Mouse (Mus musculus): ENCODE results near the gene Prdm10. TPM values are rescaled to one million over a fixed set of nuclear protein-coding genes. Genes with fewer than 3 reads are reported as not detected.

Prdm10 gene
- total RNA-seq (2021) = 10 to 100 TPM; 20.4 to 20.7 TPM
- long read RNA-seq, experiment 1, partial matches to known transcripts = 1 of 6 reads
- long read RNA-seq, experiment 1, other reads (novel, unspliced or antisense) = 2 of 6 reads
- long read RNA-seq, experiment 2, transcript Prdm10-202 (7 exons, 1,952 nt) = major isoform, 7 of 13 reads
- long read RNA-seq, experiment 2, partial matches to known transcripts = 2 of 13 reads
- long read RNA-seq, experiment 2, other reads (novel, unspliced or antisense) = 4 of 13 reads

DNA sequence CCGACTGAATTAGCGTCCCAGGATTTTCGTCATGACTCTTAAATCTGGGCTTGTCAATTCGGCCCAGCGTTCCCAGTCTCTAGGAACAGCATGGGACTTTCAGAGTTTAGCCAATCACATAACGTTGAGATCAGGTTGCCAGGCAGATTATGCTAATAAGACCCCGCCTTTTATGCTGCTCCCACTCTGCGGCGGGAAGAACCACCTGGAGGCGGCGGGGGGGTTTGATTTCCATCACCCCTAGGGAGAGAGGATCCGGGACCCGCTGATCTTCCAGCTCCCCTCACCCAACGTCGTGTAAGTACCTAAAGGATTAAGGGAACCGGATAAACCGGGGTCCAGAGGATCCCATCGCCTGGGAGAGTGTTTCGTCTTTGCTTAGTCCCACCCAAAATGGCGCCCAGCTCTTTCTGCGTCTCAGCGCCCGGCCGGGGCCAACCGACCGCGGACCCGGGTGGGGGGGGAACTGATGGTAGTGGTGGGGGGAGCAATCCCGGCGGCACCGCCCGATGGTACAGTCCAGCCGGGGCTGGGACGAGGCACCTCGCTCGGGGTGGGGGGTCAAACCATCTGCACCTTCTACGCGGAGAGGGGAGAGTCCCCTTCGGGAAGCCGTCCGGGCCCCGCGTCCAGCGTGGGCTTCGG is at the start of gene Prdm10:
Prdm10 (plus strand) TSS at position 173 of the 645 bp plus-strand sequence.
- DNase-seq (ENCODE audit: low spot score in 2 of 2) = peak; percentile 93

DNA sequence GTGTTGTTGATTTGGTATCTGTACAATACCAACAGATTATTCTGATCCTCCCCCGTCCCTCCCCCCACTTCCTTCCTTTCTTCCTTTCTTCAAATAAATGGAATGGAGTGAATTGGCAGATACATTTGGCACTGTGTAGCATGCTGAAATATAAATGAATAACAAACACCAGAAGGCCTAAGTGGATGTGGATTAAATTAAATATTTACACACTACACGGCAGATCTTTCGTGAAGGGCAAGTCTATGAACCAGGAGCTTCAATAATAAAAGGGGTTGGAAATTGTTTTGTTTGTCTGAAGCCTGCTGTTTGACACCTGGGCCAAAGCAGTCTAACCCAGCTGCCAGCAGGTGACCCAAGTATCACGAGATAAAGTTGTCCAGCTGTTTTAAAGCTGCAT is 45.3 kb upstream of the Prdm10 start:
- DNase-seq (ENCODE audit: low spot score in 2 of 2) = no peak

GRCm38 (mm10) chr9:31235489-31235888 is 44.8 kb upstream of the Prdm10 start:
- DNase-seq (ENCODE audit: low spot score in 2 of 2) = no peak

DNA sequence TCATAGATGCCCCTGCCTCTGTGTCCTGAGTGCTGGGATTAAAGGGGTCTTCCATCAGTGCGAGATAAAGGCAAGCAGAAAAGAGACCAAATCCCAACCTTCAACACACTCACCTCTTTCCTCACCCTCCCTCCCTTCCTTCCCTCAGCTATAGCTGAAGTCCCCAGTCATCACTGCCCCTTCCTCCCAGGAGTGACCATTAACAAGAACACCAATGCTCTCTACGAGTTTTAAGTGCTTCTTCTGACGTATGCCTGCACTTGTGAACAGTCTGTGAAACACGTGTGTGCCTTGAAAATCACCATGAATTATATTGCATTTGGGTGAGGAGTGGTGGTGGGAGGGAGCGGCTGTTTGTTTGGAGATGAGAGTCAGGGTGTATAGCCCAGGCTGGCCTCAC is 44.3 kb upstream of the Prdm10 start:
- no peak for DNase-seq (ENCODE audit: low spot score in 2 of 2)

DNA sequence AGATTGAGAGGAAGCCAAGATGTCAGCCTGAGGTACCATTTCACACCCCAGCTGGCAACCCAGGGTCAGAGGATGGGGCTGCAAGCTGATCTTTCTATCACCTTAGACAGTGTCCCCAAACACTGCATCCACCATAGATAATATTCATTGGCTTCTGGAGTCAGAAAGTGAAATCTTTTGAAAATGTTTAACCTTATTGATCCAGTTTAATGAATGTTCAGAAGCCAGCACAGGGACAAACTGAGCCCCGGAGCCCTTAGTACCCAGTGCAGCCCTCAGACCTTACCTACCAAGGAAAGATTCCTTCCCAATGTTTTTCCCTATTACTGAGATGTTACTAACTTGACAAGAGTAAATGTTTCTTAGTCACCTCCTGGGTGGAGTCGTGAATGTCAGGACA is 41.8 kb upstream of the Prdm10 start:
- no peak for DNase-seq (ENCODE audit: low spot score in 2 of 2)

- DNase-seq (ENCODE audit: low spot score in 2 of 2) = no peak
Observed at GRCm38 (mm10) chr9:31239551-31239950, 40.8 kb upstream of the Prdm10 start.

- DNase-seq (ENCODE audit: low spot score in 2 of 2) = no peak
Observed at GRCm38 (mm10) chr9:31240522-31241207, 39.7 kb upstream of the Prdm10 start.

- DNase-seq (ENCODE audit: low spot score in 2 of 2) = no peak
Observed at GRCm38 (mm10) chr9:31241208-31241699, 39.1 kb upstream of the Prdm10 start.

GRCm38 (mm10) chr9:31243306-31243938 is 36.9 kb upstream of the Prdm10 start:
- no peak for DNase-seq (ENCODE audit: low spot score in 2 of 2)

DNA sequence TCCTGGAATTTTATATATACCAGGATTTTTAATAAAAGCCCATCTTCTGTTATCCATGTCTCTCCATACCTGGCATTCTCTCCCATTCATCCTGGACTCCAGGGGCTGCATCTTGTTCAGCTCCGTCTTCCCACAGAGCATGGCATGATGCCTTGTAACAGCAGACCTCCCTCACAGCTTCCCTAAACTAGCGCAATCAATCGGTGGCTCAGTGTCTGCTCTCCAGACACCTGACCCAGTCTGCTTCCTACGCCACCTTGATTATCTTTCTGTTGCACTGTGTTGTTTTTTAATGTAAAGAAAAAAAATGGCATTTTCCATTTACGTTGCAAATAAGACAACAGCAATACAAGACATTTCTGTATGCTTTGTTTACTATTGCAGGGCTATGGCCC is 36.4 kb upstream of the Prdm10 start:
- DNase-seq (ENCODE audit: low spot score in 2 of 2) = no peak

- DNase-seq (ENCODE audit: low spot score in 2 of 2) = no peak
Observed at GRCm38 (mm10) chr9:31245006-31245405, 35.3 kb upstream of the Prdm10 start.

DNA sequence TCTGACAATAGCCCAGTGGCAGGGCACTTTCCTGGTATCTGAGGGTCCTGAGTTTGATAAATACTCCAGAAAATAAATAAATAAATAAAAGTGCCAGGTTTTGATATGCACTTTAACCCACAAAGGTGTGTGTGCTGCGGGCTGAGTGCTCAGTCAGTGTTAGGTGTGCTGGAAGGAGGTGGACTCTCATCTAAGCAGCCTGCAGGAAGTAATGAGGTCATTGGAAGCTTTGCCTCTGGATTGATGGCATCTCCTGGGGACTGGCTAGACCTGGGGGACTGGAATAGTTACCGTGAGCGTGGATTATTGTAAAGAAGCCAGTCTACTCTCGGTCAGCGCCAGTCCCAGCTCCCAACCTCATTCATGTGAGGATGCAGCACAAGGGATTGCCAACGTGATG is 33.9 kb upstream of the Prdm10 start:
- no peak for DNase-seq (ENCODE audit: low spot score in 2 of 2)

GRCm38 (mm10) chr9:31247447-31248220 is 32.7 kb upstream of the Prdm10 start:
- no peak for DNase-seq (ENCODE audit: low spot score in 2 of 2)

DNA sequence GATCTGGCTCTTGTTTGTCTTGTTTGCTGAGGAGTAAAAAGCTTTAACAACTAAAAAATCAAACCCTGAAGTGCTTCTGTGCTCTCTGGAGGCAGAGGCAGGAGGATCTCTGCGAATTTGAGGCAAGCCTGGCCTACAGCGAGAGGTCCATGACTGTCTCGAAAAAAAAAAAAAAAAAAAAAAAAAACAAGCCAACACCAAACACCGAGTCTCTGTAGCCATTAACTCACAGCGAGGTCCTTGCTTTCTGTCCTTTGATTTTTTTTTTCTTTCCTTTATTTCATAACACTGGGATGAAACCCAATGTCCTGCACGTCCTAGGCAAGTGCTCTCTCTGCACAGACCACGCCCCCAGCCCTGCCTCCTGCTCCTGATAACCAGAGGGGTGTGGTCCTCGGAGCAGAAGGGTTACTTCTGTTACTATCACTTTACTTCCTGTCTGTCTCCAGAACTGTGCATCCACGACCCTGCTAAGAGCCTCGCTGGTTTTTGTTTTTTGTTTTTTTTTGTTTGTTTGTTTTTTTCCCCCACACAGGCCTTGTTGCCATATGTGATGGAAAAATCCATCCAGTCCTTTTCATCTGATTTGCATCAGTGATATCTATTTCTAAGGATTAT is 28.0 kb upstream of the Prdm10 start:
- no peak for DNase-seq (ENCODE audit: low spot score in 2 of 2)

- DNase-seq (ENCODE audit: low spot score in 2 of 2) = no peak
Observed at GRCm38 (mm10) chr9:31253311-31253734, 27.0 kb upstream of the Prdm10 start.

GRCm38 (mm10) chr9:31253866-31254696 is 26.3 kb upstream of the Prdm10 start:
- no peak for DNase-seq (ENCODE audit: low spot score in 2 of 2)

- DNase-seq (ENCODE audit: low spot score in 2 of 2) = no peak
Observed at GRCm38 (mm10) chr9:31254697-31255004, 25.7 kb upstream of the Prdm10 start.

- no peak for DNase-seq (ENCODE audit: low spot score in 2 of 2)
Observed at GRCm38 (mm10) chr9:31255953-31256352, 24.4 kb upstream of the Prdm10 start.

DNA sequence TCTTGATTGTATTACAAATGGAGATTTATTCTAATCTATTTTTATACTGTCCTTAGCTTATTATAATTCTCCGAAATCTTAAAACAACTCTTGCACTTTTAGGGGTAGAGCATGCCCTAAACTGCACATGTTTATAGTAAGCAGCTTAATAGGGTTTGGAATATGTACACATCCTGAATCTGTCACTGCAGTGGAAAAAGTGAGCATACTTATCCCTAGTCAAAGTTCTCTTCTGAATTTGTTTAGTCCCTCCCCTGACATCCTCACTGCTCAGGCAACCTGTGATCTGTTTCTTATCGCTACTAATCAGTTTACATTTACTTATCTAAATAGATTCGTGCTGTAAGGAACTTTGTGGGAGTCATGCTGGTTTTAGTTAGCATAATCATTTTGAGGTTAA is 22.1 kb upstream of the Prdm10 start:
- no peak for DNase-seq (ENCODE audit: low spot score in 2 of 2)

DNA sequence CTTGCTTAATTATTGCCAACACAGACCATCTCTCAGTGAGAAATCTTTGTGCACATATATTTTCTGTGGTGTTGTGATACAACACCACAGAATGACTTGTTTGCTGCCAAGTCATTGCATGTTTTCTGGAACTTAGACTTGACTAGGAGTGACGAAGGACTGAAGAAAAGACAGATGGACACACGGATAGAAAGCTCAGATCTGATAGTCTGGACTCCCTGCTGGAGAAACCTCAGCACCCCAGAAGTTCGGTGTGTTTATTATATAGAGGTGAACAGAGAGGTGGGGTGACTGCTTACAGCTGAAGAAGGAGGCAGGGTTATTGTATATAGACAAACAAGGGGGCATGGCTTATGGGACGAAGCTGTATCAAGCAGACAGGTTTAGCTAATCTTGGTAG is 20.1 kb upstream of the Prdm10 start:
- DNase-seq (ENCODE audit: low spot score in 2 of 2) = no peak

Data from left cerebral cortex, adult 18-20 months (tissue).